Mouse (Mus musculus) central nervous system, embryonic 11.5 days (tissue): ENCODE measurements around the gene Ddx25. TPM values are rescaled to one million over a fixed set of nuclear protein-coding genes. Genes with fewer than 3 reads are reported as not detected.

Experiments
- polyA plus RNA-seq: library from polyadenylated mRNA; depleted of rRNA; stranded (reverse); fragments of >200 nt; gene quantifications from 2 replicates; pipeline ENCODE4 v1.2.3, GENCODE M21; 2012; rRNA removed

Gene Ddx25
- 4.1 and 4.9 TPM in 2 replicates for polyA plus RNA-seq

DNA sequence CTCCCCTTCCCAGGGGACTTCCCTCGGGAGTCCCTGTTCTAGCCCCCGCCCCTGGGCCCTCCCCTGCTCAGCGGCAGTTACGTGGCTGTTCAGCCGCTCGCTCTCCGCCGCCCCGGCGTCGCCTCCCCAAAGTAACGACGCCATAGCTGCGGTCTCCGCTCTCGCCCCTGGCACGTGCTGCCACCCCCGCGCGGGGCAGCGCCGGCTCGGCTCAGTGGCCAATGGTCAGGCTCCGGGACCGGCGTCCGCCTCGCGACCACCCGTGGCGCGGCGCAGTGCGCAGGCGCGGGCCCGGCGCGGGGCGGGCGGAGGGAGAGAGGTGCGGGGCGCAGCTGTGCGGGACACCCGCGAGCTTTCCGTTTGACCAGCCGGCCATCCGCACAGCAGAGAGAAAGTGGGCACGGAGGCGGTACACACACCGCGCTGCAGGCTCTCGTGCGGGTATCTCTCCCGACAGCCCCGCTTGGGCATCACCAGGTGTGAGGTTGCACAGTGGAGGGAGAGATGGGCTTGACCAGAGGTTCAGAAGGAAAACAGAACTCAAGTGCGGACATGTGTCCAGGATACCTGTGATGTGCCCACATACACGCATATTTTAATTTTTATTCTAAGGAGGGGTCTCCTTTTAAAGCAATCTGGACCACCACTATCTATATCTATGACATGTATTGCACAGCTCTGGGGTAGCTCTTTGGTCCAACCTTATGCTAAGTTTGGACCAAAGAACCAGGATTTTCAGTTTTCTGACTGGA, at the start of gene Ddx25, which contains the start of gene Pus3:
TSS of gene Ddx25 (minus strand) at position 272 of the 752 bp plus-strand sequence.
TSS of gene Pus3 (plus strand) at position 339 of the 752 bp plus-strand sequence.

DNA sequence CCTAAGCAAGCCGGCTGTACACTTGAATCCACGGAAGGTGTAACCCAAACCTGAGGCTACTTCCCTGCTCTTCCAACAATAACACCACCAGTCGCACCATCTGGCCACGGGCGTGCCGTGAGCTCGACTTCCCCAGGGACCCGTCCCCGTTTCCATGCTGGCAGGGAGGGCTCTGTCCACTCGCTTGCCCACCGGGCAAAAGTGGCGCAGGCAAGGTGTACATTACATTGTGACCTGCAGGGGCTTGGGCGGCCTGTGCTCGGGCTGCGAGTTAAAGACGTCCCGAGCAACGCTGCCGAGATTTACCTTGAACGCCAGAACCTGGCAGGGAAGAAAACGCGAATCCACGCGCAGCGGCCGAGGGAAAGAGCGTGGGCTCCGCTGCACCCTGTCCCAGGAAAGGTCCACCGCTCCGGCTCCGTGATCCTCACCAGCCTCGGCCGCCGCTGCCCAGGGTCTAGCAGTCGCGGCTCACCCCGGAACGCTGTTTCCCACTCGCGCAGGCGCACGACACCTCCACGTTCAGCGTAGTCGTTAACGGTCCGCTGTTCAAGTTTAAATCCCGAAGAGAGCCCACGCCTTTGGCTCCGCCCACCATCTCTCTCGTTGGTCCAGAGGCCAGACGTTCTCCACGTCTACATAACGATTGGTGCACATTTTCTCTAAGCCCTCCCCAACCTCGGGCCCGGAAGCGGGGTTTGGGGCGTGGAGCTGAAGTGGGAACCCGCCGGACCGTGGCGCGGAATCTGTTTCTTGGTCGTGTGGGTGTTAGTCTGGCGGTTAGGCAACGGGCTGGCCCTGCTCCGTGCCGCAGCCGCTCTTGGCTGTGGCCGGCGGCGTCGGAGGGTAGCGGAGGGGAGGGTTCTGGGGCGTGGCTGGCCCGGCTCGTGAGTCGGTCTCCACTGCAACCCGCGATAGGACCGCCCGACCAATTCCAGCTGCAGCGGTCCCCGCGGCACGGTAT, 11.5 kb upstream of the Ddx25 start, which contains the start of the genes Pate2 and Hyls1:
TSS of gene Pate2 (plus strand) at position 714 of the 964 bp plus-strand sequence.
TSS of gene Hyls1 (minus strand) at position 828 of the 964 bp plus-strand sequence.

GRCm38 (mm10) chr9:35518169-35518568, 40.2 kb downstream of the Ddx25 start, which contains the start of gene Gm1113:
Gm1113 (minus strand) TSS chr9:35518269.

Other genes with a start within 250 kb of the Ddx25 start
- 22.4 and 32.9 TPM in 2 replicates for gene Cdon, start 137.4 kb downstream of the Ddx25 start, polyA plus RNA-seq
- gene Gm1113, start 40.3 kb downstream of the Ddx25 start, polyA plus RNA-seq: not detected in 2 replicates
- 22.8 and 24.8 TPM in 2 replicates for gene Pus3, start 67 bp upstream of the Ddx25 start, polyA plus RNA-seq
- 1.3 and 1.9 TPM in 2 replicates for gene Pate2, start 11.8 kb upstream of the Ddx25 start, polyA plus RNA-seq
- gene Hyls1, start 11.9 kb upstream of the Ddx25 start, polyA plus RNA-seq: 15.2 and 21.0 TPM in 2 replicates
- not detected in 2 replicates for gene Pate4, start 53.4 kb upstream of the Ddx25 start, polyA plus RNA-seq
- not detected in 2 replicates for gene Pate3, start 89.7 kb upstream of the Ddx25 start, polyA plus RNA-seq
- not detected in 2 replicates for gene Pate1, start 128.9 kb upstream of the Ddx25 start, polyA plus RNA-seq
- gene Gm17677, start 182.5 kb upstream of the Ddx25 start, polyA plus RNA-seq: not detected in 2 replicates
- not detected in 2 replicates for gene Gm17727, start 219.6 kb upstream of the Ddx25 start, polyA plus RNA-seq
- not detected in 2 replicates for gene Gm27235, start 231.6 kb upstream of the Ddx25 start, polyA plus RNA-seq
- gene D730048I06Rik, start 231.6 kb upstream of the Ddx25 start, polyA plus RNA-seq: not detected in 2 replicates